Mouse (Mus musculus) right cerebral cortex, postnatal 14 days (tissue): ENCODE data around the gene Lars2.
"Not testable (repeated sequence)": the region's sequence is repeated elsewhere in the genome, so short reads cannot be mapped to it uniquely, and the experiment has no call there.

Experiments
- DNase-seq: peaks from one replicate; pipeline ENCODE4 v3.0.0; 2022

The Lars2 gene

DNA sequence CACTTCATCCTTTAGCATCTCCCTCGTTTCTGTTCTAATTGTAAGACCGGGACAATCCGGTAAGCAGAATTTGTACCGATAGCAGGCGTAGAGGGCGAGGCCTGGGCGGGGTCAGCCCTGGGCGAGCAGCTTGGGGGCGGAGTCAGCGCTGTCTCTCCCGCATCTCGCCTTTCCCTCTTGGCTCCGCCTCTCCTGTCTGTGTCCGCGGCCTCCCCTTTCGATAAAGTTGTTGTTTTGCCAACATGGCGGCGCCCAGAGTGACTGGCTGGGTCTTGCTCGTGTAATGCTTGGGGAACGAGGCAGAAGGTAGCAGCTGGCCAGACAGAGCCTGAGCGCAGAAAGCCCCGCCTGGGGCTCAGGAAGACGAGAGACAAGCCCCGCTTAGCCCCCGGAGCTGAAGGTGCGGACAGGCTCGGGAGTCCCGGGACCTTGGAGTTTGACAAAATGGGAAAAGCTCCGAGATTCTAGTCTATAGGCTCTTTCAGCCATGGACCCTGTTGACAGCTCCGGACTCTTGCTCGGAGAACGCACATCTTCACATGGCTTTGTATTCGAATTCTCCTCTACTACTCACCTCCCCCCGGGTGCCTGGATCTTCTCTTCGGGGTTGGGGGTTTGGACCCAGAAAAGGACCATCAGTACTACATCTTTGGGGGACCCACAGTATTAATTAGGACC, at the start of gene Lars2:
Gene Lars2, plus strand, starts transcription at position 220 of the 678 bp plus-strand sequence.
- peak; percentile 90 for DNase-seq

- DNase-seq, result no peak
These were observed 40.6 kb upstream of the Lars2 start for GRCm38 (mm10) chr9:123326106-123326505.

GRCm38 (mm10) chr9:123328336-123328735, 38.4 kb upstream of the Lars2 start:
- no peak for DNase-seq

DNA sequence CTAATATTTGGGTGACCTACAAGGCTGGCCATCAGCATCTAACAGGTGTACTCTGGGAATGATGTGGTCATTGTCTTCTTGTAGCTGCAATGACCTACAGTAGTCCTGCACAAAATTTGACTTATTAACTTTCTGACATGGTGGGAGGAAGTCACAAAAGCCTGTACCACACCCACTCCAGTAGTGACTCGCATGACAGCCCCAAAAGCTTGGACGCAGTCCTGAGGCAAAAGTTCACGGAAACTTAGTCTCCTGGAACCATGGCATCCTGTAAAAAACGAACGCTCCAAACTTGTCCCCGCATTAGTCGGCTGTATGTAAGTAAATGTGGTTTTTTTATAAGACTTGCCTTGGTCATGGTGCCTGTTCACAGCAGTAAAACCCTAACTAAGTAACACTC, 36.9 kb upstream of the Lars2 start:
- DNase-seq, result no peak

DNA sequence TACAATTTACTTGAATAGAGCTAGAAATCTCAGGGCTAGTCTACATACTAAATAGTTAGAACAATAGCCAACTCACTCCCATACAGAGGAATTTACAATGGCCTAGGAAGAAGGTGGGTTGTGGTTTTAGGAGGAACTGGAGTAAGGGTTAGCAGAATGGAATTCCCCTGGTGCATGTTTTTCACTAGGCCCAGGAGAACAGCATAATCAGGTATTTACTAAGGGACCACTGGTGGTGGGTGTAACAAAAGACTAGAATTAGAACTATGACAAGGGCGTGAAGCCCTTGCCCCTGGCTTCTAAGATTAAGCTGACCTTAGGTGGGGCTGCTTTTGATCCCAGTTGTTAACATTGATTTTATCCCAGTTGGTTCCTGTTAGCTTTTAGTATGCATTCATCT, 36.5 kb upstream of the Lars2 start:
- not testable (repeated sequence) for DNase-seq

DNA sequence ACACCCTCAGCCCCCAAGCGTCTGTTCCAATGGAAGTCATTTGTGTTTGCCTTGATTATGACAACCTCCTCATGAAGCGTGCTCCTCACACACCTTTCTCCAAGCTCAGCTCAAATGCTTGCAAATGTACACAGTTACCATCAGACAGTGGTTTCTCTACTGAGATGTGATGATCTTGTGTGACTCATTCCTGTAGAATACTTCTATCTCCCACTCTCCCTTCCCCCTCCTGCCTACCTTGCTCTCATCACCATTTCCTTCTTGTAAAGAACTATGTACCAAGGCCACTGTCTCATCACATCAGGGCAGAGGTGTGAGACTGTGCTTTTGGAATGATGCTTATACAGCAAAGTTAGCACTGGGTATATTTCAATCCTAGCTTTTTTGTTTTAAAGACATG, 33.2 kb upstream of the Lars2 start:
- DNase-seq, result no peak

DNA sequence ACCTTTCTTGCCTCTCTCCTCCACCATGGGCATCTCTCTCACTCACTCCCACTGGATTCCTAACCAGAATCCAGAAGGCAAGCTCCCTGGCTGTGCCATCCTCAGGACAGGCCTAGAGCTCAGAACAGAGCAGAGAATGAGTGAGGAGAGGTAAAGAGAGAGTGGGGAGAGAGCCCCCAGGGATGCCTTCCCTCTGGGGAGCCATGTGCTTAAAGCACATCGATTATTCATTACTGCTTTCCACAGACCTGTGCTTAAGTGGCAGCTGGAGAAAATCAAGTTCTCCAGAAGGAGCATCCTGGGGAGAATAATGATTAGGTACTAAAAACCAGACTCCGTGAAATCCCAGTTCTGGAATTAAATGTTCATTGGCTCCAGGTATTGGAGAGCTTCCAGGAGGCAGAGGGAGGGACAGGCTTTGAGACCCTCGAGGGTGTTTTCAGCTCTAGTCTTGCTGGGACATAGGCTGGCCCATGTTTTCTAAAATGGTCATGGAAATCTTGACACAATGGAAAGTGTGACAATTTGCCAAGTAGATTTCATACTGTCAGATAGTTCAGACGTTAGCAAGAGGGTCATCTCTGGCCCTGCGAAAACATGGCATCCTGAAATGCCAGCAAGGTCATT, 31.6 kb upstream of the Lars2 start:
- no peak for DNase-seq

DNA sequence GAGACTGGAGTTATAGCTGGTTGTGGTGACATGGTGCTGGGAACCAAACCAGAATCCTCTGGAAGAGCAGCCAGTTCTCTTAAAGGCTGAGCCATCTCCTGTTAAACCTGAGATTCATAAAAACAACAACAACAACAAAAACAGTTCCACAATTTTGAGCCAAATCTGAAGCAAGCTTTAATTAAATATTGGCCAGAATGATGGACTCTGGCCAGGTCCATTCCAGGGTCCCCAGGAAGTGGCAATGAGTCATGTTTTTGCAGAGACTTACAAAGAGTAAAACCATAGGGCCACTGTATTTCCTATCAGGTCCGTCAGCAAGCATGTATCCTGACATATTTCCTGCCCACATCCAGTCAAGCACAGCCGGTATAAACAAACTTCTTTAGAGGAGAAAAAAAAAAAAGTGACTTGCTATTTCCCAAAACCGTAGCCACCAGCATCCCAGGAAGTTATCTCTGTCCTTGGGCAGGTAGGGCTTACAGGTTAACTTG, 27.0 kb upstream of the Lars2 start:
- no peak for DNase-seq

DNA sequence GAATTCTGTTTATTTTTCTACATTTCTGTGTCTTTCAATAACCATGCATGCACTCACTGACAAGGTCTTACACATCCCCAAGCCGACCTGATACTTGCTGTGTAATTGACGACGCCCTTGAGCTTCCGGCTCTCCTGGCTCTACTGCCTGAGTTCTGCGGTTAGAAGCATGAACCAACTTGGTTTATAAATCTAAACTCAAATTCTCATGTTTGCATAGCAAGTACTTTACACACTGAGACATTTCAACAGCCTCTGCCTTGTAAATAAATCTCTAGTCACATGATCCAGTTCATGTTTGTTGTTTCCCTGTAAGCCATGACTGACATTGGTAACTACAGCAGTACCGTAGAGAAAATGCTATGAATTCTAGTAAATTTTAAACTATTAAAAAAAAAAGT, 25.5 kb upstream of the Lars2 start:
- DNase-seq, result no peak

GRCm38 (mm10) chr9:123343069-123343468, 23.7 kb upstream of the Lars2 start:
- DNase-seq, result no peak

DNA sequence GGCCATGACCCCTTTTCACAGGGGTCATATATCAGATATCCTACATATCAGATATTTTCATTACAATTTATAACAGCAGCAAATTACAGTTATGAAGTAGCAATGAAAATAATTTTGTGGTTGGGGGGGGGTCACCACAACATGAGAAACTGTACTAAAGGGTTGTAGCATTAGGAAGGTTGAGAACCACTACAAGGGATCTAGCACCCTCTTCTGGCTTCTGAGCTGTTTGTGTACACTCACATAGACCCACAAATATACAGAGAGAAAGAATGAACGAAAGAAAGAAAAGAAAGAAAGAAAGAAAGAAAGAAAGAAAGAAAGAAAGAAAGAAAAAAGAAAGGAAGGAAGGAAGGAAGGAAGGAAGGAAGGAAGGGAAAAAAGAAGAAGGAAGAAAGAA, 17.4 kb upstream of the Lars2 start:
- not testable (repeated sequence) for DNase-seq

DNA sequence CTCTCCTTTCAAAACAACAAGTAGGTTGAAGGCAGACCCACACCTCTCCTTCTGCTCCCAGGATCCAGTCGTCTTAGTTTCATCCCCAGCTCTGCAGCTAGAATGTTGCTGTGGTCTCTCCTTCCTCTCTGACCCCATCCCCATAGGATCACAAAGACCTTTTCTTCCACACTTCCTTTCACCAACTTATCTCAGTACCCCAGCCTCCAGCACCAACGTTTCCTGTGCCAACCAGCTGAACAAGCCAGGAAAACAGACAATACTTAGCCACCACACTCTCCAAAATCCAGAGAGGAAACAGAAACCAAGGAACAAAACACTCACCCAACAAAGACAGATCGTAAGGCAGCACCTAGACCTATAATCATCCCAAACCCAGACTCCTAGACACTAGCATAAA, 6.7 kb upstream of the Lars2 start:
- DNase-seq, result no peak

DNA sequence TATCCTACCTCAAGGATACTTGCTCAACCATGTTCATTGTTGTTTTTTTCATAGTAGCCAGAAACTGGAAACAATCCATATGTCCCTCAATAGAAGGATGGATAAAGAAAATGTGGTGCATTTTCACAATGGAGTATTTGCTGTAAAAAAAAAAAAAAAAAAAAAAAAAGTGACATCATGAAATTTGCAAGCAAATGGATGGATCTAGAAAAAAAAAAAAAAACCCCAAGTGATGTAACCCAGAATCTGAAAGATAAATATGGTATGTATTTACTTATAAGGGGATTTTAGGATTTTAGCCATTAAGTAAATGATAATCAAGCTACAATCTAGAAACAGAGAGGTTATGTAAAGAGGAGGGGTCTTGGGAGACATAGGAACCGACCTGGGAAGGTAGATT, 1.4 kb upstream of the Lars2 start:
- no peak for DNase-seq

DNA sequence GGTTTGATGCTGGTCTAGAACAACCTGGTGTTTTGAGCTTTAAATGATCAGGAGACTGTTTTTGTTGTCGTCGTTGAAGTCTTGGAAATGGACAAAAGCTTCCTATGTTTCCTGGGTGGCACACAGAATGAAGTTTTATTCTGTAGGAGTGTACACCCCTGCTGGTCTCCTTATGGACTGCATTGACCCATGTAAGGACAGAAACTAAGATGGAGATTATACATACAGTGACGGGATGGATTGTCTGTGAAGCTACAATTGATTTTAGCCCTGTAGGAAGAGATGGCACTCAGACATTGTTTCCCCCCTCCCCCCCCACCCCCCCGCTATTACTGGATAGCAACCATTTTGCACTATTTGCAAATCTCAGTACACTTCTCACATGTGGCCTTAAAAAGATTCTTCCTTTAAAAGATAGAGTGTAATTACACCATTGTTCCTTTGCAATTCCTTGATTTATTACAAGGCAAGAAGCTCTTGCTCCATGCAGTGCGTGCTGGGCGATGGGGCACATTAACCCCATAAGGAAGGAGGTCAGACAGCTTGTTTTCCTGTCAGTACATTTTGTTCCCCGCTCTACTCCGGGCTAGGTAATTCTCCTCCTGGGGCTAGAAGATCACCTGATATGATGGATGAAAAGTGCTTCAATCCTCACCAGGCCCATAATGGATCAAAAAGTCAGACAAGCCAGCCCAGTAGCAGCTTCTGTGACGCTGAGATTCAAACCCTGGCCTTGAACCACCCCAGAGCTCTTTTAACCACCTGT, 602 bp upstream of the Lars2 start:
- no peak for DNase-seq

GRCm38 (mm10) chr9:123367636-123368035, 909 bp downstream of the Lars2 start:
- DNase-seq, result no peak

- DNase-seq, result no peak
These were observed 15.7 kb downstream of the Lars2 start for GRCm38 (mm10) chr9:123382399-123382798.

- DNase-seq, result peak; percentile 44
These were observed 18.0 kb downstream of the Lars2 start for GRCm38 (mm10) chr9:123384696-123385095.

DNA sequence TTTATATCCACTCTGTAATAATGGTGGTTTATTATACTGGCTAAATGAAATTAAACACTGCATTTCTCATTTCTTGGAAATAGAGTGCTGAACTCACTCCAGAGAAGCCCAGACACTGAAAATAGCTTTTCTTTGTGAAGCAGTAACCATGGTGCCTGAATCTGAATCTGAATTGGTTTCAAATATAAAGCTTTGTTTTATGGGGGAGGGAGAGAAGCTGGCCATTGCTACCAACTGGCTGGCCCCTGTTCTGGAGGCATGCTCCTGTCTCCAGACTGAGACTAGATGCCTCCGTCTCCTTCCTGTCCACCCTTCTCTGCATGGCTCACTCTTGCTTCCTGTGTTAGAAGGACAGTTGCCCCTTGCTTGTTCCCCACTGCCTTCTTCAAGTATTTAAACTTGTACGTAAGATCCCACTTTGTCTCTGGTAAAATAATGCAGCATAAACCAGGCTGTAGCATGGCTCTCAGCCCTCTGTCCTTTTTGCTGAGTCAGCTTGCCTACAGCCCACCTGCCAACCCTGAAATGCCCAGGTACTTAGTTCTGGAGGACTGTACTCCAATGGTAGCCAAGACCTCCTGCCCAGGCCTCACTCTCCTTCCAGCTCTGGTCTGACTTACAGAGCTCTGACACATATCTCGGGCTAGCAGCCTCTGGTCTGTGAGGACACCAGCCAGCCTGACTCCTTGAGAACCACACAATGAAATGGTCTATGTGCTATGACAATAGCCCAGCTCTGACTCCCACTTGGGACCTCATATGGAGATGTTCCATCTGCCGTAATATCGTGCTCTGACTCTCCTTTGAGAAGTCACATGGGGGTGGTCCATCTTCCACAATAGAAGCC, 18.8 kb downstream of the Lars2 start:
- DNase-seq, result no peak

- no peak for DNase-seq
These were observed 19.6 kb downstream of the Lars2 start for GRCm38 (mm10) chr9:123386347-123386746.

GRCm38 (mm10) chr9:123388087-123389007, 21.6 kb downstream of the Lars2 start:
- not testable (repeated sequence) for DNase-seq

DNA sequence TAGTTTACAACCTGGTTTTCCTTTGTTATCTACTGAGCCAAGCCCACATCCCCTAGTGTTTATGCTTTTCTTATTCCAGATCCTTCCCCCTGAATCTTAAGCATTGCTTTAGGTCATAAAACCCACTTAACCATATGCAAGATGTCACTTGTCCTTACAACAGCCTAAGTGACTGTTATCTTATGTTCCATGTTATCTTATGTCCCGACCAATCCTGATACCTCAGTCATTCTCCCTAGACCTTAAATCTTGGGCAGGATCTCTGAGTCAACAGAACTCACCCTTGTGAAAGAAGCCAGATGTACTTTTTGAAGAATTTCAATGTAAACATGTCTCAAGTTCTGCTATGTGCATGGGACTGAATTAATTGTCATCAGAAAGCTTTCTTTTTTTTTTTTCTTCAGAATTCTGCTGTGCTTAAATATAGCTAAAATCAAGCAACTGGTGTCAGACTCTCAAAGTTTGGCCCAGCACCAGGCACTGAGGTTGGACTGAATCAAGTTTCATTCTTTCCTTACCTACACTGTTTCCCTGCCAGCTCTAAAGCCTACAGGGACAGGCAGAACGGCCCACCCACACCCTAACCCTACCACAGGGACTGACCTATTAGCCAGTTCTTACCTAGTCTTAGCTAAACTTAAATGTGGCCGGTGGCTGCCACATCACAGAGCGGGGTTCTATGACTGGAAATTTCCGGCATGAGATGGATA, 24.6 kb downstream of the Lars2 start:
- no peak for DNase-seq
